Mouse (Mus musculus): ENCODE measurements around the gene Hist1h2an.
"Not testable (repeated sequence)": the region's sequence is repeated elsewhere in the genome, so short reads cannot be mapped to it uniquely, and the experiment has no call there.

Gene Hist1h2an

DNA sequence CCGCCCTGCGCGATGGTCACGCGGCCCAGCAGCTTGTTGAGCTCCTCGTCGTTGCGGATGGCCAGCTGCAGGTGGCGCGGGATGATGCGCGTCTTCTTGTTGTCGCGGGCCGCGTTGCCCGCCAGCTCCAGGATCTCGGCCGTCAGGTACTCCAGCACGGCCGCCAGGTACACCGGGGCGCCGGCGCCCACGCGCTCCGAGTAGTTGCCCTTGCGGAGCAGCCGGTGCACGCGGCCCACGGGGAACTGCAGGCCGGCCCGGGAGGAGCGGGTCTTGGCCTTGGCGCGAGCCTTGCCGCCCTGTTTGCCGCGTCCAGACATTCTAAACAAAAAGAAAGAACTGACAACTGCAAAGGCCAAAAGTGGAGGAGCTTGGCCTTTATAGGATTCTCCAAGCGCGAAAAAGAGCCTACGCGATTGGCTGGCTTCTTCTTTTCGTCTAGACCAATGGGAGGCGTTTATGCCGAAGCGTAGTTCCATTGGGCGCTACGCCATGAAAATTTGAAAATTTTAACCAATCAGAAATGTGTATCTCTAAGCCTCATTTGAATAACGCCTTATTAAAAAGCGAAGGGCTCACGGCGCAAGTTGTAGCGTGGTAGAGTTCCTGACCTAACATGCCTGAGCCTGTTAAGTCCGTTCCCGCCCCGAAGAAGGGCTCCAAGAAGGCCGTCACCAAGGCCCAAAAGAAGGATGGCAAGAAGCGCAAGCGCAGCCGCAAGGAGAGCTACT, at the start of gene Hist1h2an, which contains the start of gene Hist1h2bp:
TSS of gene Hist1h2an (minus strand) at position 320 of the 731 bp plus-strand sequence.
TSS of gene Hist1h2bp (plus strand) at position 563 of the 731 bp plus-strand sequence.
- in situ Hi-C loops (cut with MboI; ENCODE audit: low sequenced_read_pairs) = loop anchor here (25.0 kb wide), 1 partner anchor 1775 kb away; the partner anchor contains the start of genes Hist1h1d, Hist1h2ad, Hist1h2ae and Hist1h2bf

DNA sequence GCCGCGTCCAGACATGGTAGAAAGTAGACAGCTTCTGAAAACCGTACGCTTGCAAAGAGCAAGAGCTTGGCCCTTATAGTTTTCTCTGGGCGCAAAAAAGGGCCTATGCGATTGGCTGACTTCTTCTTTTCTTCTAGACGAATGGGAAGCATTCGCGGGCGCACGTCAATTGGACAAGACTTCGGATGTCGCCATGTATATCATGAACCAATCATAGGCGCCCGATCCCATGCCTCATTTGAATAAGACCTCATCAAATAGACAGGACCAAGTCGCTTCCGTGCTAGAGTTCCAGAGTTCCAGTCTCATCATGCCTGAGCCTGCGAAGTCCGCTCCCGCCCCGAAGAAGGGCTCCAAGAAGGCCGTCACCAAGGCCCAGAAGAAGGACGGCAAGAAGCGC, 46.4 kb upstream of the Hist1h2an start, which contains the start of the genes Hist1h2ap and Hist1h2br:
TSS of gene Hist1h2ap (minus strand) at position 47 of the 400 bp plus-strand sequence.
TSS of gene Hist1h2br (plus strand) at position 283 of the 400 bp plus-strand sequence.
- in situ Hi-C loops (cut with MboI; ENCODE audit: low sequenced_read_pairs) = not testable (repeated sequence)

- in situ Hi-C loops (cut with MboI; ENCODE audit: low sequenced_read_pairs) = not testable (repeated sequence)
Observed at GRCm38 (mm10) chr13:21831418-21832394, 44.7 kb upstream of the Hist1h2an start, which contains the start of gene Hist1h4n. Gene Hist1h4n (minus strand): TSS chr13:21832196.

DNA sequence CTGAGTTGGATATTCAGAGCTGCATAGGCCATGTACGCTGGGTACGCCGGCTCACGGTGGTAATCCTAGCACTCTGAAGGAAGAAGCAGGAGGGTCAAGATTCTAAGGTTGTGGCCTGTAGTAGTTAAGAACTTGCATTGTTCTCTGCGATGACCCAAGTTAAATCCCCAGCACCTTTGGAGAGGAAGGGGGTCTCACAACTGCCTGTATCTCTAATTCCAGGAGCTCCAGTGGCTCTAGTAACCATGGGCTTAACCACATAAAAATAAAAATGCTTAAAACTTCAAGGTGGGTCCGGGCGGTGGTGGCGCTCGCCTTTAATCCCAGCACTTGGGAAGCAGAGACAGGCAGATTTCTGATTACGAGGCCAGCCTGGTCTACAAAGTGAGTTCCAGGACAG, 43.3 kb upstream of the Hist1h2an start:
- in situ Hi-C loops (cut with MboI; ENCODE audit: low sequenced_read_pairs) = no loop called here

DNA sequence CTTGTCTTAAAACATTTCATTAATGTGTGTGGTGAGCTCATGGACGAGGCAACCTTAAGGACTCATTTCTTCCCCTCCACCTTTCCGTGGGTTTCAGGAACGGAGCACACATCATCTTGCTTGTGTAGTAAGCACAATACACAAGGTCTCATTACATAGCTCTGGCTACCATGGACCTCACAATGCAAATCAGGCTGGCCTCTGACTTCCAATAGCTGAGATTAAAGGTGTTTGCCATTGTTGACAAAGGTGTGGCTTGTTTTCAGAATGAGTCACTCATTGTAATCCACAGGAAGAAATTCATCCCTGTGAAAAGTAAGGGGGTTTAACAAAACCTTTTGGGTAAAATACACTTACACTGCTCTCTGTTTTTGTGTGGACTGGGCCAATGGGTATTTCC, 41.5 kb upstream of the Hist1h2an start:
- in situ Hi-C loops (cut with MboI; ENCODE audit: low sequenced_read_pairs) = no loop called here

- in situ Hi-C loops (cut with MboI; ENCODE audit: low sequenced_read_pairs) = not testable (repeated sequence)
Observed at GRCm38 (mm10) chr13:21820082-21820890, 33.3 kb upstream of the Hist1h2an start.

DNA sequence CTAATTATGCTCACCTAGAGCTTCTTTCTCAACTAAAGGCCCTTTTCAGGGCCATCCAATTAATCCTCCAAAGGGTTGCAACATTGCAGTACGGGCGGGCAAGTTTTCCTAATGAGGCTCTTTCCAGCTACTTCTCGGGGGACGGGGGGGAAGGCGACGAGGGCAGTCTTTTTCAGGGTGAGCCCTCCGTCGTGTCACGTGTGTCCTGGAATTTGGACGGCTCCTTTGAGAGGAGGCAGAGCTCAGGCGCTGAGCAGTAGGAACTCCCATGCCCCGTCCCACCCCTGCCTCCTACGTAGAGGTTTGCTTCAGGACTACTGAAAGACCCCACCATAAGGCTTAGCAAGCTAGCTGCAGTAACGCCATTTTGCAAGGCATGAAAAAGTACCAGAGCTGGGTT, 25.1 kb upstream of the Hist1h2an start:
- in situ Hi-C loops (cut with MboI; ENCODE audit: low sequenced_read_pairs) = not testable (repeated sequence)

GRCm38 (mm10) chr13:21811539-21811938, 24.5 kb upstream of the Hist1h2an start, which contains the start of gene Hist1h4m:
Gene Hist1h4m (plus strand): TSS chr13:21811746.
- in situ Hi-C loops (cut with MboI; ENCODE audit: low sequenced_read_pairs) = not testable (repeated sequence)

GRCm38 (mm10) chr13:21811074-21811473, 24.1 kb upstream of the Hist1h2an start:
- in situ Hi-C loops (cut with MboI; ENCODE audit: low sequenced_read_pairs) = not testable (repeated sequence)

- in situ Hi-C loops (cut with MboI; ENCODE audit: low sequenced_read_pairs) = not testable (repeated sequence)
Observed at GRCm38 (mm10) chr13:21810073-21810472, 23.1 kb upstream of the Hist1h2an start, which contains the start of the genes Hist1h2bq and Hist1h2ao. Gene Hist1h2bq (minus strand): TSS chr13:21810197. Gene Hist1h2ao (plus strand): TSS chr13:21810465.

- in situ Hi-C loops (cut with MboI; ENCODE audit: low sequenced_read_pairs) = not testable (repeated sequence)
Observed at GRCm38 (mm10) chr13:21803058-21803457, 16.0 kb upstream of the Hist1h2an start.

- in situ Hi-C loops (cut with MboI; ENCODE audit: low sequenced_read_pairs) = loop anchor here (25.0 kb wide), 1 partner anchor 1765 kb away; the partner anchor contains the start of genes Hist1h1d, Hist1h2ad, Hist1h2ae and Hist1h2bf
Observed at GRCm38 (mm10) chr13:21797163-21797562, 10.1 kb upstream of the Hist1h2an start.

- in situ Hi-C loops (cut with MboI; ENCODE audit: low sequenced_read_pairs) = loop anchor here (25.0 kb wide), 1 partner anchor 1767 kb away; the partner anchor contains the start of genes Hist1h1d, Hist1h2ad, Hist1h2ae and Hist1h2bf
Observed at GRCm38 (mm10) chr13:21795584-21795983, 8.6 kb upstream of the Hist1h2an start.

DNA sequence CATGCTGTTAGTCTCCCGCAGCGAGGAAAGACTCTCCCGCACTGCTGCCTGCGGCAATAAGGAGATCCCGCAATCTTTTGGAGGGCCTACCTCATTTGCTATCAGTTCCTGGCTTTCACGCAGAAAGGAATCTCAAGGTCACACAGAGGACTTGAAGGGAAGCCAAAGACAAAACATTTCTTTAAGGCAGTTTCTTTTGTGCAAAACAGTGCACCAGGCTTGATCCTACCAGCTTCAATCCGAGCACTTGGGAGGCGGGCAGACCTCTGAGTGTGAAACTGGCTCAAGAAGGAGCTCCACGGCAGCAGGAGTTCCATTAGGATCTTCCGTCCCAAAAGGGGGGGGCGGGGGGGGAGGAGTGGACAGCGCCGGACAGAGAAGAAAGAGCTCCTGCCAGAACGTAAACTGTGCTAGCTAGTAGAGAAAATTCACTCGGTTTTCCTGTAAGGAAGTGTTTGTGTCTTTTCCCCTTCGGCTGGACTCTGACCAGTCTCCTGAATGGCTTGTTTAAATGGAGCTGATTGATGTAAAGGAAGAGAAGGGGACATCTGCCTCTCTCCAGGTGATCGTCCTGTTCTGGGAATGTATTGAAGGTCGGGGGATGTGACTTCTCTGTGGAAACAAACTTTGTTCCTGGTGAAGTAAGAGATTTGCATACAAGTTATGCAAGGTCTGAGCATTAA, 3.7 kb upstream of the Hist1h2an start:
- in situ Hi-C loops (cut with MboI; ENCODE audit: low sequenced_read_pairs) = loop anchor here (25.0 kb wide), 1 partner anchor 1772 kb away; the partner anchor contains the start of genes Hist1h1d, Hist1h2ad, Hist1h2ae and Hist1h2bf

- in situ Hi-C loops (cut with MboI; ENCODE audit: low sequenced_read_pairs) = loop anchor here (25.0 kb wide), 1 partner anchor 1772 kb away; the partner anchor contains the start of genes Hist1h1d, Hist1h2ad, Hist1h2ae and Hist1h2bf
Observed at GRCm38 (mm10) chr13:21789925-21790324, 2.9 kb upstream of the Hist1h2an start.

DNA sequence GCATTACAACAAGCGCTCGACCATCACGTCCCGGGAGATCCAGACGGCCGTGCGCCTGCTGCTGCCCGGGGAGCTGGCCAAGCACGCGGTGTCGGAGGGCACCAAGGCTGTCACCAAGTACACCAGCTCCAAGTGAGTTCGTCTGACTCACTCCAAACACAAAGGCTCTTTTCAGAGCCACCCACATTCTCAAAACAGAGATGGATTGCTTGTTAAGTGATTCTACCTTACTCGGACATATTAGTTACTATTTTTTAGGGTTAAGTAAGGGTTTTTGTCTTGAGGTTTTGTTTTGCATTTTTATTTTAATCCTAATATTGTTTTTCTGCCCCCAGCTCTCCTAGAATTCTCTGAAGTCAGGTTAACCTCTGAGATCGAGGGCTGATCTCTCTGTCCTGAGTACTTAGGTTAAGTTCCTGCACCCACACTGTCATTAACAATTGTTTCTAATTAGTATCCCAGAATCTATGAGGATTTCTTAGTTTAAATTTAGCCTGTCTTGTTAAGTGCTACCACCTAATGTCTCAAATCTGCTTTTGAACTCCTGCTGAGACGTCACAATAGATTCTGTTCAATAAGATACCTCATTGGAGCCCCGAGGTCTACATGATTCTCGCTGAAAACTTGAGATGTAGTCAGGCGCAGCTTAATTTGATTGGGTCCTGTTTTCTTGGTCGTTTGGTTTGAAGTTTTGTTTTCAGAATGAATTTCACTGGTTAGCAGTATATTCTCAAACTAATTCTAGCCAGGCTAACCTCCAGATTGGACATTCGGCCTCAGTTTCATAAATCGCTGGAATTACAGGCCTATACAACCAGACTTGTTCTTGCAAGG, 959 bp upstream of the Hist1h2an start:
- in situ Hi-C loops (cut with MboI; ENCODE audit: low sequenced_read_pairs) = loop anchor here (25.0 kb wide), 1 partner anchor 1774 kb away; the partner anchor contains the start of genes Hist1h1d, Hist1h2ad, Hist1h2ae and Hist1h2bf

DNA sequence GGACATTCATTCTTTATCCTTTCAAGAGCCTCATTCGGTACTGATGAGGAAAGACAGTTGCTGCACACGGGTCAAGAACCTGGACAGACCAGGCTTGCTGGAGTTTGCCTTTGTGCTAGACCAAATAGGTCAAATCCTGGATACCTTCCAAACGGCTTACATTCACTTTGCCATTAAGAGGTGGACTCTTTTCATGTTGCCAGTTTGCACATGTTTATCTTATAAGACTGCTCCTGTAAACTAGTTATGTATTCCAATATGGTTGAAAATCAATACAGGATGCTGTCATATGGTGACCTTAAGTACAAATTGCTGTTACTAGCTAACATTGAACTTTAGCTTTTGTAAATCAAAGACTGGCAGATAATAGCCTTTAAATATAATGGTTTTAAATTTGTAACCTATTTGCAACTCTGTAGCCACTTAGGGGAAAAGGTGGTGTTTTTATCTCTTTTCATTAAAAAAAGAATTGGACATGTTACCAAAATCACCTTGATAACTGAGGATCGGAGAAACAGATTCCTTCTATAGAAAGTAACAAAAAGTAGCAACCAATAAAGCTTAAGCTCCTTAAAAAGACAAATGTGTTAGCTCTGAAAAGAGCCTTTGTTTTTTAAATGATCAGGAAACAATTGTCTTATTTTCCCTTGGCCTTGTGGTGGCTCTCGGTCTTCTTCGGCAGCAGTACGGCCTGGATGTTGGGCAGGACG, 674 bp downstream of the Hist1h2an start:
- in situ Hi-C loops (cut with MboI; ENCODE audit: low sequenced_read_pairs) = loop anchor here (25.0 kb wide), 1 partner anchor 1776 kb away; the partner anchor contains the start of genes Hist1h1d, Hist1h2ad, Hist1h2ae and Hist1h2bf

Data from CH12F3 (cell line).